Mouse (Mus musculus) small intestine, adult 2 months (tissue): ENCODE measurements around the gene Treml2.

Source experiments
- CTCF ChIP-seq: fragments of 200-500 bp; IDR thresholded peaks from 2 replicates; pipeline ENCODE4 v1.5.1; 2012; ENCODE audit warnings: low read depth, mild to moderate bottlenecking, control low read depth, inconsistent platforms, low read length, moderate library complexity, mixed read lengths; ENCODE audit not compliant: insufficient replicate concordance, insufficient read length; ENCODE audit errors: extremely low read depth
- POLR2A ChIP-seq: fragments of 200-500 bp; IDR thresholded peaks from 2 replicates; pipeline ENCODE4 v1.6.1; 2012; ENCODE audit warnings: low read depth, mild to moderate bottlenecking, control low read depth, inconsistent platforms, low read length, moderate library complexity

DNA sequence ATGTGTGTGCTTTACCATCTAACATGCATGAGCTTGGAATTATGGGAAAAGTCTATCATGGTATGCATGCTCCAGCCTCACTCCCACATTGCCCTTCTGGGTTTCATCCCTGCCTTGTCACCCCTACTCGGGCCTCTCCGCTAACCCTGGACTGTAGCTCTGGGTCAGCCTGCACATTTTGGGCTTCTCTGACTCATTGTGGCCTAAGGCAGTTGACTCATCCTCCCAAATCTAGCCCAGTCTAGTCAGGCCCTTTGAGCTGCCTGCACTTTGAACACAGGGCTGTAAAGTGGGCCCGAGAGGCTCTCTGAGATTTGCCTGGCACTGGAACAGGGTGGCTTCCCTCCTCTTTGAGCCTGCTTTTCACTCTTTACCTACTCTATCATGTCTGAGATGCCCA, 56.5 kb downstream of the Treml2 start:
- TF ChIP-seq CTCF: no peak
- TF ChIP-seq POLR2A: no peak
